Mouse (Mus musculus) limb, embryonic 14.5 days (tissue): Measurements from ENCODE around the gene Heatr6. TPM values are rescaled to one million over a fixed set of nuclear protein-coding genes. Genes with fewer than 3 reads are reported as not detected.

Experiments
- ATAC-seq: fragments of 200-750 bp; cut with Nextera tagmentation; 2 replicates; pipeline ENCODE4 v1.8.0; 2017; ENCODE audit warnings: low read depth, moderate number of reproducible peaks, moderate TSS enrichment; ENCODE audit not compliant: low FRiP score
- DNase-seq: peaks from one replicate; pipeline ENCODE4 v3.0.0-alpha.2; 2015; ENCODE audit warnings: low spot score
- H3K27ac ChIP-seq: fragments of 300-500 bp; sonication (generic); replicated peaks from 2 replicates; pipeline ENCODE4 v1.5.1; 2014; ENCODE audit warnings: low read depth, mild to moderate bottlenecking, low read length, moderate library complexity, mixed read lengths
- H3K27me3 ChIP-seq: fragments of 300-500 bp; sonication (generic); 2 replicates; pipeline ENCODE4 v1.6.1; 2014; ENCODE audit warnings: low read length, mixed read lengths; ENCODE audit not compliant: control insufficient read depth, insufficient read depth
- H3K36me3 ChIP-seq: fragments of 300-500 bp; sonication (generic); 2 replicates; pipeline ENCODE4 v1.6.1; 2014; ENCODE audit warnings: mild to moderate bottlenecking, low read length, moderate library complexity, mixed read lengths; ENCODE audit not compliant: control insufficient read depth, insufficient read depth
- H3K4me1 ChIP-seq: fragments of 300-500 bp; sonication (generic); 2 replicates; pipeline ENCODE4 v1.6.1; 2014; ENCODE audit warnings: antibody characterized with exemption, low read length, mixed read lengths; ENCODE audit not compliant: control insufficient read depth, insufficient read depth
- H3K4me2 ChIP-seq: fragments of 300-500 bp; sonication (generic); replicated peaks from 2 replicates; pipeline ENCODE4 v1.6.1; 2014; ENCODE audit warnings: low read depth, mild to moderate bottlenecking, low read length, moderate library complexity; ENCODE audit not compliant: severe bottlenecking
- H3K4me3 ChIP-seq: fragments of 300-500 bp; sonication (generic); replicated peaks from 2 replicates; pipeline ENCODE4 v1.5.1; 2014; ENCODE audit warnings: low read length
- H3K9ac ChIP-seq: fragments of 300-500 bp; sonication (generic); 2 replicates; pipeline ENCODE4 v1.6.1; 2014; ENCODE audit warnings: mild to moderate bottlenecking, low read depth, low read length, moderate library complexity; ENCODE audit not compliant: severe bottlenecking
- H3K9me3 ChIP-seq: fragments of 300-500 bp; sonication (generic); 2 replicates; pipeline ENCODE4 v1.6.1; 2016; ENCODE audit warnings: low read length; ENCODE audit not compliant: control insufficient read depth
- POLR2A ChIP-seq: fragments of 200-500 bp; IDR thresholded peaks from 2 replicates; pipeline ENCODE4 v1.8.0; 2012; ENCODE audit warnings: inconsistent platforms, mild to moderate bottlenecking, moderate library complexity, borderline replicate concordance; ENCODE audit not compliant: insufficient read depth, insufficient read length; ENCODE audit errors: extremely low read depth
- WGBS: fragments of 180-500 bp; shearing (Covaris S2); extraction: QIAGEN DNeasy Blood & Tissue Kit; methylation state at CpG from one replicate; pipeline ENCODE4 v1.1.7; 2014; 5-methylcytosine and 5-hydroxymethylcytosine counted together
- polyA plus RNA-seq, 2 experiments: library from polyadenylated mRNA; depleted of rRNA in 1 of 2; stranded (reverse) in 1 of 2; unstranded in 1 of 2; fragments of >200 nt; fragmentation: Nextera tagmentation in 1 of 2; extraction: Ambion mirVana in 1 of 2; gene quantifications; 2 replicates each; pipeline versions ENCODE4 v1.2.1 to v1.2.3; 2012 to 2014

Gene Heatr6
- polyA plus RNA-seq, 2 experiments: 22.5 to 26.0 TPM

DNA sequence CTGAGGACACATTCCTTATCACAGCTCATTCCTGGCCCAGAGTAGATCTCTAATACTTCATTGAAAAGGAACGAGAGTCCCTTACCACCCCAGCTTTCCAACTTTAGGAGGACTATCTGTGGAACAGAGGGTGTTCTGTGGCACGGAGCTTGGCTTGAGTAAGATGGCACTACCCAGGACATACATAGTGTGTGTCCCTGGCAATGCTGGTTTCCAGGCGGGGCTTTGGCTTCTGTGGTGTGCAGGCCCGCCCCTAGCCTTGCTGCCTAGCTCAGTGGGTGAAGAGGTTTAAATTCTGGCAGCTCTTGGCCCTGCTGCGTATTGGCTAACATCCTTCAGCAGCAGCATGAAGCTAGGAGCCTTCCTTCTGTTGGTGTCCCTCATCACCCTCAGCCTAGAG lies 6.8 kb upstream of the Heatr6 start, which contains the start of gene Wfdc21:
Gene Wfdc21 (plus strand): TSS at position 260 of the 400 bp plus-strand sequence.
- no peaks in the 10 kb centered on the region for H3K9me3 ChIP-seq
- H3K9ac ChIP-seq: no peak within 1 kb of the TSS
- no peak within 1 kb of the TSS for H3K4me3 ChIP-seq
- ATAC-seq: no peak
- H3K27me3 ChIP-seq: 0 out of 2 replicates have a peak, but pooled peaks cover 4% of the 10 kb centered on the region
- 70% methylated on average over 5 of the region's 5 CpGs for WGBS
- DNase-seq: no peak
- H3K4me1 ChIP-seq: no peaks in the 10 kb centered on the region
- H3K36me3 ChIP-seq: no peaks in the 10 kb centered on the region
- H3K27ac ChIP-seq: no peak within 1 kb of the TSS
- no peak within 1 kb of the TSS for H3K4me2 ChIP-seq
- TF ChIP-seq POLR2A: no peak

DNA sequence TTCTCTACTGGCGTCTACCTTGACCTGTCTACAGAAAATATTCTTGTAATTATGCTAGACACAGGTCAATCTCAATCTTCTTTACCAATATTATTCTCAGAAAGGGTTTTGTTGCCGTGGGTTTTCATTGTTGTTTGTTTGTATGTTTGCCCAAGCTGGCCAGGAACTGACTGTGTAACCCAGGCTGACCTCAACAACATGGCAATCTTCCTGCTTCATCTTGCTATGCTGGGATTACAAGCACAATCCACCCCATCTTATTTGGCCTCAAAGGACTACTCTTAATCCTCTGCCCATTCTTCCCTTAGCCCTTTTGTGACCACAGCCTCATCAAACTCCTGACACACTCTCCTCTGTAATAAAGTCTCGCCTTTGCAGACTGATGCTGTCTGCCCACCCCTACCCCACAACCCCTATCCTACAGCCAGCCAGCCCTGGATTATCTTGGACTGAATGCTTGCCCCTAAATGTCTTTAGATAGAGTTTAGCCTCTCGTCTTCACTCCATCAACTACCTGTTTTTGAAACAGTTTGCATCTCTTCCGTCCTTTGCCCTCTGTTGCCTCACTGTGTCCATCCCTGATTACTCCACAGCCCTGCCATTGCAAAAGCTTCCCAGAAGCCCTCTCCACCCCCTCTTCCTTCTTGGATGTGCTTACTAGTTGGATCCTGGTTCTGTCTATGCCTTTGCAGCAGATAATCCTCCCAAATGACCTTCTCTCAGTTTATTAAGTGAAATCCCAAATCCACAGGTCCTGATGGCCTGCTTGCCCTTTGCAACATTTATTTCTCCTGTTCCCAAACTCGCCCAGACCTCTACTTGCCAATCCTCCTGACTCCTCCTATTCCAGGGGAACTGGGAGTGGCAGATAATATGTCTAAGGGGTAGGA lies 5.9 kb upstream of the Heatr6 start:
- no peak for TF ChIP-seq POLR2A
- ATAC-seq (no peak), DNase-seq (no peak)
- no peaks in the 10 kb centered on the region for H3K4me1 ChIP-seq
- no peak overlapping the region for H3K27ac ChIP-seq
- H3K9me3 ChIP-seq: no peaks in the 10 kb centered on the region
- 62% methylated on average over 6 of the region's 6 CpGs for WGBS
- H3K4me3 ChIP-seq: no peak overlapping the region
- no peak overlapping the region for H3K4me2 ChIP-seq
- H3K9ac ChIP-seq: no peak overlapping the region
- no peaks in the 10 kb centered on the region for H3K36me3 ChIP-seq
- 0 out of 2 replicates have a peak, but pooled peaks cover 4% of the 10 kb centered on the region for H3K27me3 ChIP-seq

DNA sequence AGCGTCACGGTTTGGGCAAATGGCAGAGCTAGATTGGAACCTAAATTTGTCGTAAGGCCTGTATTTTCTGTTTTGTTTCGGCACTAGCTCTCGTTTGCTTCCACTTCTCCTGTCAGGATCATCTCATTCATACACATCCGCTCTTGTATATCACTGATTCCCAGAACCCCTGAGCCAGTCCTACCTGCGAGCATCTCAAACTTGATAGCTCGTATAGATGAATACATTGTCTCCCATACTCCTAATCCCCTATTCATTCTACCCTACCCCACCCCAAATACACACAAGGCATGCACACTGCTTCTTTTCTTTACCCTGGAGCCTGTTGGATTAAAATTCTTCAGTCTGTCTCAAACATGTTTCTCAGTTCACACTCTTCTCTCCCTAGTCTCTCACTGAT lies 731 bp downstream of the Heatr6 start:
- no peak for TF ChIP-seq POLR2A
- 0 out of 2 replicates have a peak overlapping the region, but pooled peaks have one; percentile 58 for H3K27ac ChIP-seq
- peak overlapping the region; percentile 82 for H3K4me2 ChIP-seq
- H3K9ac ChIP-seq: peak overlapping the region; percentile 73
- WGBS: 11% methylated on average over 8 of the region's 8 CpGs
- peaks cover 32% of the 10 kb centered on the region for H3K36me3 ChIP-seq
- DNase-seq (no peak), ATAC-seq (no peak)
- H3K4me1 ChIP-seq: peaks cover 9% of the 10 kb centered on the region
- no peaks in the 10 kb centered on the region for H3K9me3 ChIP-seq
- H3K4me3 ChIP-seq: peak overlapping the region; percentile 72
- H3K27me3 ChIP-seq: no peaks in the 10 kb centered on the region

DNA sequence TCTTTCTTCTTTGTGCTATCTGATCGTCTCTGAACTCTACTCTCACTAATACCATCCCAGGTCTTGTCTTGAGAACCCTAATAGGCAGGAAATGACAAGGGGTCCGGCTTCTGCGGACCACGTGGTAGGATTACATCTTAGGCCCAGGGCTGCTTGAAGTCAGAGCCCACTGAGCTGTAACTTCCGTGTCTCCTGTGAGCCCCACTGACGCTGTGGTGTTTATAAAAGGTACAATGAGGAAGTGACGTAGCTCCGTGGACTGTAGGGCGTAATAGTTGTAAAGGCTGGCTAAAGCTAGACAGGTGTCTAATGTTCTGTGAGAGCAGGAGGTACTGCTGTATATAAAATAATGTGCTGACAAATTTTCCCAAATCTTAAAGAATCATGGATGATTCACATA lies 13.8 kb downstream of the Heatr6 start:
- 89% methylated on average over 9 of the region's 9 CpGs for WGBS
- Histone ChIP-seq H3K4me3 (no peak overlapping the region), H3K27ac (no peak overlapping the region), H3K27me3 (no peaks in the 10 kb centered on the region), H3K4me1 (no peaks in the 10 kb centered on the region), H3K9me3 (no peaks in the 10 kb centered on the region), H3K9ac (no peak overlapping the region), H3K4me2 (no peak overlapping the region), H3K36me3 (peaks cover 89% of the 10 kb centered on the region)
- TF ChIP-seq POLR2A: no peak
- DNase-seq (no peak), ATAC-seq (no peak)

DNA sequence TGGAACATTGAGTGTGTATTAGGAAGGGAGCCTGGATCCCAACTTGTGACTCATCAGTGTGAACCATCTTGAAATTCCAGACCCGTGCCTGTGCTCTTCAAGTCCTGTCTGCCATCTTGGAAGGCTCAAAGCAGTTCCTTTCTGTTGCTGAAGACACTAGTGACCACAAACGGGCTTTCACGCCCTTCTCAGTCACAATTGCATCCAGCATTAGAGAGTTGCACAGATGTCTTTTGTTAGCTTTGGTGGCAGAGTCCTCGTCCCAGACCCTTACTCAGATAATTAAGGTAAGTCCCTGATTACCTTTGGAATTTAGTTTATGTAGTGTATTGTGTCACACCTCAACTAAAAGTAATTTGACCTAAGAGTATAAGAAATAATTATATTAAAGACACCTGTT lies 15.5 kb downstream of the Heatr6 start:
- H3K36me3 ChIP-seq: peaks cover 93% of the 10 kb centered on the region
- 81% methylated on average over 4 of the region's 4 CpGs for WGBS
- TF ChIP-seq POLR2A: no peak
- H3K4me3 ChIP-seq: no peak overlapping the region
- no peak overlapping the region for H3K9ac ChIP-seq
- no peak overlapping the region for H3K27ac ChIP-seq
- no peaks in the 10 kb centered on the region for H3K27me3 ChIP-seq
- no peaks in the 10 kb centered on the region for H3K9me3 ChIP-seq
- DNase-seq (no peak), ATAC-seq (no peak)
- no peaks in the 10 kb centered on the region for H3K4me1 ChIP-seq
- H3K4me2 ChIP-seq: no peak overlapping the region
